Mouse (Mus musculus) erythroblast, embryonic 14.5 days (primary cell): ENCODE data around the gene Gadd45b.

Source experiments
- GATA1 ChIP-seq: IDR thresholded peaks from 2 replicates; pipeline ENCODE4 v1.6.1; 2012; ENCODE audit warnings: low read length, inconsistent platforms, mixed read lengths
- TAL1 ChIP-seq: IDR thresholded peaks from 3 replicates; pipeline ENCODE4 v1.6.1; 2012; ENCODE audit warnings: low read length, inconsistent platforms, mixed read lengths

DNA sequence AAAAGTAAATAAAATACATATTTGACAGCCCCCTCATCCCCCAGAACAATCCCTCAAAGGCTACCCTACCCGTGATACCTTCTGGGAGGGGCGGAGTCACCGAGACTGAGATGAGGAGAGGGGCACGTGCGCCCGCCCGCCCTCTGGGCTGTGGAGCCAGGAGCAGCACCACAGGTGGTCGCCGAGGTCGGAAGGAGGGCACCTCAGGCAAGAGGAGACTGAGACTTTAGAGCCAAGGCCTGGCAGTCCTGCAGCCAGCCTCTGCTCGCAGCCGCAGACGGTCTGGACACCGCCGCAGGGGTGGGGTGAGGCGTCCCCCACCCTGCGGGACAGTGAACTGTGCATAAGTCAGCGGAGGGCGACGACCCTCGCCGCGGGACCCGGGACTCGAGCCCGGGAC, 1.8 kb downstream of the Gadd45b start:
- TF ChIP-seq GATA1 (no peak), TAL1 (no peak)
